Mouse (Mus musculus): ENCODE data around the gene Dimt1. TPM values are rescaled to one million over a fixed set of nuclear protein-coding genes. Genes with fewer than 3 reads are reported as not detected.
A peak's percentile ranks its signal among the peaks of the same experiment; 100 is the strongest.
"Not testable (repeated sequence)": the region's sequence is repeated elsewhere in the genome, so short reads cannot be mapped to it uniquely, and the experiment has no call there.

The Dimt1 gene
- 5.2 and 6.1 TPM in 2 replicates for polyA plus RNA-seq (2012; rRNA removed)

- Histone ChIP-seq H3K27ac (ENCODE audit: control insufficient read depth, insufficient read depth, low read depth, low read length) (peak within 1 kb of the TSS; percentile 85), H3K4me3 (ENCODE audit: control insufficient read depth, low read depth, low read length) (peak within 1 kb of the TSS; percentile 96), H3K4me1 (ENCODE audit: control insufficient read depth, insufficient read depth, low read length) (peaks cover 6% of the 10 kb centered on the region), H3K27me3 (ENCODE audit: control insufficient read depth, insufficient read depth, low read length) (no peaks in the 10 kb centered on the region), H3K36me3 (ENCODE audit: control insufficient read depth, insufficient read depth, low read length) (no peaks in the 10 kb centered on the region; the same call in 1 of the 2 replicates)
- peak; percentile 76 for TF ChIP-seq POLR2A (IDR thresholded peaks at IDR 0.05; ENCODE audit: control insufficient read depth, low read depth, low read length)
- TF ChIP-seq CTCF (IDR thresholded peaks at IDR 0.05; ENCODE audit: control insufficient read depth, insufficient read depth, insufficient replicate concordance, low read depth, low read length) = no peak
Measured at GRCm38 (mm10) chr13:106946594-106947540, at the start of gene Dimt1. Gene Dimt1 (plus strand): TSS chr13:106947127.

- Histone ChIP-seq H3K27ac (ENCODE audit: control insufficient read depth, insufficient read depth, low read depth, low read length) (no peak overlapping the region), H3K4me1 (ENCODE audit: control insufficient read depth, insufficient read depth, low read length) (no peaks in the 10 kb centered on the region), H3K4me3 (ENCODE audit: control insufficient read depth, low read depth, low read length) (no peak overlapping the region), H3K36me3 (ENCODE audit: control insufficient read depth, insufficient read depth, low read length) (peaks cover 2% of the 10 kb centered on the region; the same call in 1 of the 2 replicates), H3K27me3 (ENCODE audit: control insufficient read depth, insufficient read depth, low read length) (no peaks in the 10 kb centered on the region)
- TF ChIP-seq CTCF (IDR thresholded peaks at IDR 0.05; ENCODE audit: control insufficient read depth, insufficient read depth, insufficient replicate concordance, low read depth, low read length) (no peak), POLR2A (IDR thresholded peaks at IDR 0.05; ENCODE audit: control insufficient read depth, low read depth, low read length) (no peak)
Measured at GRCm38 (mm10) chr13:106904637-106905036, 42.3 kb upstream of the Dimt1 start.

- not testable (repeated sequence) for H3K36me3 ChIP-seq (ENCODE audit: control insufficient read depth, insufficient read depth, low read length); H3K4me3 ChIP-seq (ENCODE audit: control insufficient read depth, low read depth, low read length); H3K4me1 ChIP-seq (ENCODE audit: control insufficient read depth, insufficient read depth, low read length); H3K27me3 ChIP-seq (ENCODE audit: control insufficient read depth, insufficient read depth, low read length); H3K27ac ChIP-seq (ENCODE audit: control insufficient read depth, insufficient read depth, low read depth, low read length)
Measured at GRCm38 (mm10) chr13:106905154-106905553, 41.8 kb upstream of the Dimt1 start.

- H3K36me3 ChIP-seq (ENCODE audit: control insufficient read depth, insufficient read depth, low read length) = no peaks in the 10 kb centered on the region; the same call in 1 of the 2 replicates
- H3K4me1 ChIP-seq (ENCODE audit: control insufficient read depth, insufficient read depth, low read length) = no peaks in the 10 kb centered on the region
- H3K4me3 ChIP-seq (ENCODE audit: control insufficient read depth, low read depth, low read length) = no peak overlapping the region
- no peaks in the 10 kb centered on the region for H3K27me3 ChIP-seq (ENCODE audit: control insufficient read depth, insufficient read depth, low read length)
- H3K27ac ChIP-seq (ENCODE audit: control insufficient read depth, insufficient read depth, low read depth, low read length) = no peak overlapping the region
- TF ChIP-seq CTCF (IDR thresholded peaks at IDR 0.05; ENCODE audit: control insufficient read depth, insufficient read depth, insufficient replicate concordance, low read depth, low read length) = no peak
Measured at GRCm38 (mm10) chr13:106907273-106907672, 39.7 kb upstream of the Dimt1 start.

- Histone ChIP-seq H3K4me1 (ENCODE audit: control insufficient read depth, insufficient read depth, low read length) (no peaks in the 10 kb centered on the region), H3K27ac (ENCODE audit: control insufficient read depth, insufficient read depth, low read depth, low read length) (no peak overlapping the region), H3K4me3 (ENCODE audit: control insufficient read depth, low read depth, low read length) (no peak overlapping the region), H3K36me3 (ENCODE audit: control insufficient read depth, insufficient read depth, low read length) (no peaks in the 10 kb centered on the region; the same call in 1 of the 2 replicates), H3K27me3 (ENCODE audit: control insufficient read depth, insufficient read depth, low read length) (no peaks in the 10 kb centered on the region)
- TF ChIP-seq CTCF (IDR thresholded peaks at IDR 0.05; ENCODE audit: control insufficient read depth, insufficient read depth, insufficient replicate concordance, low read depth, low read length) (no peak), POLR2A (IDR thresholded peaks at IDR 0.05; ENCODE audit: control insufficient read depth, low read depth, low read length) (no peak)
Measured at GRCm38 (mm10) chr13:106910096-106910495, 36.8 kb upstream of the Dimt1 start.

- H3K4me3 ChIP-seq (ENCODE audit: control insufficient read depth, low read depth, low read length) = no peak overlapping the region
- H3K36me3 ChIP-seq (ENCODE audit: control insufficient read depth, insufficient read depth, low read length) = no peaks in the 10 kb centered on the region; the same call in 1 of the 2 replicates
- no peak for TF ChIP-seq CTCF (IDR thresholded peaks at IDR 0.05; ENCODE audit: control insufficient read depth, insufficient read depth, insufficient replicate concordance, low read depth, low read length)
- no peak for TF ChIP-seq POLR2A (IDR thresholded peaks at IDR 0.05; ENCODE audit: control insufficient read depth, low read depth, low read length)
Measured at GRCm38 (mm10) chr13:106913125-106913736, 33.7 kb upstream of the Dimt1 start.

GRCm38 (mm10) chr13:106918322-106919050 is 28.4 kb upstream of the Dimt1 start:
- no peaks in the 10 kb centered on the region; the same call in none of the 2 replicates for H3K36me3 ChIP-seq (ENCODE audit: control insufficient read depth, insufficient read depth, low read length)
- no peak overlapping the region for H3K27ac ChIP-seq (ENCODE audit: control insufficient read depth, insufficient read depth, low read depth, low read length)
- H3K27me3 ChIP-seq (ENCODE audit: control insufficient read depth, insufficient read depth, low read length) = no peaks in the 10 kb centered on the region

More at GRCm38 (mm10) chr13:106913125-106913736, 33.7 kb upstream of the Dimt1 start:
- Histone ChIP-seq H3K27ac (ENCODE audit: control insufficient read depth, insufficient read depth, low read depth, low read length) (no peak overlapping the region), H3K4me1 (ENCODE audit: control insufficient read depth, insufficient read depth, low read length) (no peaks in the 10 kb centered on the region), H3K27me3 (ENCODE audit: control insufficient read depth, insufficient read depth, low read length) (no peaks in the 10 kb centered on the region)

GRCm38 (mm10) chr13:106925921-106926320 is 21.0 kb upstream of the Dimt1 start:
- H3K4me3 ChIP-seq (ENCODE audit: control insufficient read depth, low read depth, low read length); H3K27me3 ChIP-seq (ENCODE audit: control insufficient read depth, insufficient read depth, low read length); H3K4me1 ChIP-seq (ENCODE audit: control insufficient read depth, insufficient read depth, low read length); H3K36me3 ChIP-seq (ENCODE audit: control insufficient read depth, insufficient read depth, low read length); H3K27ac ChIP-seq (ENCODE audit: control insufficient read depth, insufficient read depth, low read depth, low read length): not testable (repeated sequence)

More at GRCm38 (mm10) chr13:106918322-106919050, 28.4 kb upstream of the Dimt1 start:
- no peak overlapping the region for H3K4me3 ChIP-seq (ENCODE audit: control insufficient read depth, low read depth, low read length)
- no peaks in the 10 kb centered on the region for H3K4me1 ChIP-seq (ENCODE audit: control insufficient read depth, insufficient read depth, low read length)
- TF ChIP-seq CTCF (IDR thresholded peaks at IDR 0.05; ENCODE audit: control insufficient read depth, insufficient read depth, insufficient replicate concordance, low read depth, low read length) (no peak), POLR2A (IDR thresholded peaks at IDR 0.05; ENCODE audit: control insufficient read depth, low read depth, low read length) (no peak)
